Mouse (Mus musculus) neural tube, embryonic 11.5 days (tissue): Measurements from ENCODE around the gene Defb36. TPM values are rescaled to one million over a fixed set of nuclear protein-coding genes. Genes with fewer than 3 reads are reported as not detected.
A peak's percentile ranks its signal among the peaks of the same experiment; 100 is the strongest.

Experiments used
- ATAC-seq: fragments of 200-750 bp; cut with Nextera tagmentation; 2 replicates; pipeline ENCODE4 v1.8.0; 2017; ENCODE audit warnings: moderate number of reproducible peaks, mild to moderate bottlenecking, moderate TSS enrichment, moderate library complexity; ENCODE audit not compliant: insufficient read depth, low FRiP score, low TSS enrichment
- DNase-seq: peaks from one replicate; pipeline ENCODE4 v3.0.0-alpha.2; 2015; ENCODE audit warnings: low spot score
- H3K27ac ChIP-seq: fragments of 300-500 bp; sonication (generic); 2 replicates; pipeline ENCODE4 v1.5.1; 2014; ENCODE audit warnings: low read depth, mild to moderate bottlenecking, low read length
- H3K27me3 ChIP-seq: fragments of 300-500 bp; sonication (generic); 2 replicates; pipeline ENCODE4 v1.6.1; 2014; ENCODE audit warnings: mild to moderate bottlenecking, low read length, mixed read lengths; ENCODE audit not compliant: control insufficient read depth, insufficient read depth
- H3K36me3 ChIP-seq: fragments of 300-500 bp; sonication (generic); 2 replicates; pipeline ENCODE4 v1.6.1; 2014; ENCODE audit warnings: mild to moderate bottlenecking, low read length, moderate library complexity, mixed read lengths; ENCODE audit not compliant: control insufficient read depth, insufficient read depth
- H3K4me1 ChIP-seq: fragments of 300-500 bp; sonication (generic); 2 replicates; pipeline ENCODE4 v1.6.1; 2014; ENCODE audit warnings: low read length, mixed read lengths; ENCODE audit not compliant: control insufficient read depth, insufficient read depth
- H3K4me2 ChIP-seq: fragments of 300-500 bp; sonication (generic); 2 replicates; pipeline ENCODE4 v1.6.1; 2014; ENCODE audit warnings: low read depth, mild to moderate bottlenecking, moderate library complexity
- H3K4me3 ChIP-seq: fragments of 300-500 bp; sonication (generic); 2 replicates; pipeline ENCODE4 v1.5.1; 2014; ENCODE audit warnings: low read depth, low read length
- H3K9ac ChIP-seq: fragments of 300-500 bp; sonication (generic); 2 replicates; pipeline ENCODE4 v1.6.1; 2014; ENCODE audit warnings: mild to moderate bottlenecking, low read length
- H3K9me3 ChIP-seq: fragments of 300-500 bp; sonication (generic); 2 replicates; pipeline ENCODE4 v1.6.1; 2016; ENCODE audit warnings: low read length; ENCODE audit not compliant: control insufficient read depth
- WGBS: fragments of 180-500 bp; shearing (Covaris S2); extraction: QIAGEN DNeasy Blood & Tissue Kit; methylation state at CpG from one replicate; pipeline ENCODE4 v1.1.7; 2014; 5-methylcytosine and 5-hydroxymethylcytosine counted together
- polyA plus RNA-seq: library from polyadenylated mRNA; unstranded; fragments of >200 nt; fragmentation: Nextera tagmentation; extraction: Ambion mirVana; gene quantifications from 2 replicates; pipeline ENCODE4 v1.2.1, GENCODE M21; 2014

Gene Defb36
- polyA plus RNA-seq, 1 experiment from 2014 or later, result not detected

DNA sequence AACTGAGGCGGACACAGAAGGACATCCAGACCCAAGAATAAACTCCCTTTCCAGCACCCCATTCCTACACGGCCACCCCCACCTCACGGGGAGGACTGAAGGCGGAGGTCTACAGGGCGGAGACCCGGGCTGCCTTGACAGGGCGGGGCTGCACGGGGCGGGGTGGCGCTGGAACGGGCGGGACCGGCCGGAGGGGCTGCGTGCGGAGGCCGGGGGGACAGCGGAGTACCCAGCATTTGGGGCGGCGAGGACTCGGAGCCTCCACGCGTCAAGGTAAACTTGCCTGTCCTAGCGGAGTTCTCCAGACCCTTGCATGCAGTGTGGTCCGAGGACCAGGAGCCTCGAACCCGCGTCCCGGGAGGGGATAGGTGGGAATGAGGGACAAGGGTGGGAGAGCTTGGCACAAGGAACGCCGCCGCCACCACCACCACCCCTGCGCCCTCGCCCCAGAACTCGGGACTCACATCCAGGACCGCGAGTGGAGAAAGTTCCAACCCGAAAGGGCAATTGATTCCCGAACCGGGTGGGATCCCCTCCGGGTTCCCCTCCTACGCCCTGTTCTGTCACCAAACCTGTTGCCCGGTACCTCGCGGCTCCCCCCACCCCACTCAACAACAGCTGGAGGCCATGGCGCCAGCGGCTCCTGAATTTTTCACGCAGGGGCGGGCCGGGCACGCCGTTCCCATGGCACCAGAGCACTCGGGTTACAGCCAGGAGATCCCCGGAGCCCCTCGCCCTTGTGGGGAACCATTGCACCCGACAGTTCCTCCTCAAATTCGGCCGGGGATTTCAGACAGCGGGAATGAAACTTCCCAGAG is 22.9 kb downstream of the Defb36 start, which contains the start of gene Rem1:
Gene Rem1, plus strand, starts transcription at position 178 of the 818 bp plus-strand sequence.
- Histone ChIP-seq H3K4me2 (peak within 1 kb of the TSS; percentile 49), H3K4me3 (peak within 1 kb of the TSS; percentile 32), H3K9me3 (no peaks in the 10 kb centered on the region), H3K9ac (no peak within 1 kb of the TSS; the same call in 1 of the 2 replicates), H3K27ac (no peak within 1 kb of the TSS), H3K4me1 (peaks cover 5% of the 10 kb centered on the region; the same call in 1 of the 2 replicates), H3K36me3 (no peaks in the 10 kb centered on the region), H3K27me3 (peaks cover 33% of the 10 kb centered on the region)
- ATAC-seq, result no peak
- WGBS, result 1% methylated on average over 59 of the region's 59 CpGs
- no peak for DNase-seq

DNA sequence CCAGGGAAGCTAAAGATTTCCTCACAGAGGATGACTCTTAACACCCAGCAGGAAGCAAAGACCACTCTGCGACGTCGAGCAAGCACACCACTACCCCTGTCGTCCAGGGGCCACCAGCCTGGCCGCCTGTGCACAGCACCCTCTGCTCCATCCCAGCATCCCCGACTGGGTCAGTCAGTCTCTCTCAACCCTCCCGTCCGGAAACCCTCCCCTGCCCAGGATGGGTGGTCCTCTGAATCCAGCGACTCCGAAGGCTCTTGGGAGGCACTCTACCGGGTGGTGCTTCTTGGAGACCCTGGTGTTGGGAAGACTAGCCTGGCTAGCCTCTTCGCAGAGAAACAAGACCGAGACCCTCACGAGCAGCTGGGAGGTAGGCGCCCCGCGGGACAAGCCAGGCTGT is 23.9 kb downstream of the Defb36 start:
- no peaks in the 10 kb centered on the region for H3K36me3 ChIP-seq
- no peak overlapping the region for H3K4me2 ChIP-seq
- H3K9me3 ChIP-seq, result no peaks in the 10 kb centered on the region
- H3K27ac ChIP-seq, result no peak overlapping the region
- no peak for DNase-seq
- H3K27me3 ChIP-seq, result peaks cover 33% of the 10 kb centered on the region
- no peak overlapping the region for H3K4me3 ChIP-seq
- WGBS, result 42% methylated on average over 17 of the region's 17 CpGs
- H3K9ac ChIP-seq, result no peak overlapping the region
- H3K4me1 ChIP-seq, result peaks cover 5% of the 10 kb centered on the region; the same call in 1 of the 2 replicates
- no peak for ATAC-seq

- H3K36me3 ChIP-seq, result no peaks in the 10 kb centered on the region
- no peak overlapping the region for H3K4me3 ChIP-seq
- no peak overlapping the region for H3K27ac ChIP-seq
- 68% methylated on average over 3 of the region's 3 CpGs for whole genome bisulfite sequencing
- H3K27me3 ChIP-seq, result peaks cover 33% of the 10 kb centered on the region
- H3K9me3 ChIP-seq, result no peaks in the 10 kb centered on the region
- H3K4me2 ChIP-seq, result no peak overlapping the region
- no peak for DNase-seq
- peaks cover 5% of the 10 kb centered on the region; the same call in 1 of the 2 replicates for H3K4me1 ChIP-seq
- no peak for ATAC-seq
- H3K9ac ChIP-seq, result no peak overlapping the region
Measured at GRCm38 (mm10) chr2:152629239-152629638, 25.1 kb downstream of the Defb36 start.

DNA sequence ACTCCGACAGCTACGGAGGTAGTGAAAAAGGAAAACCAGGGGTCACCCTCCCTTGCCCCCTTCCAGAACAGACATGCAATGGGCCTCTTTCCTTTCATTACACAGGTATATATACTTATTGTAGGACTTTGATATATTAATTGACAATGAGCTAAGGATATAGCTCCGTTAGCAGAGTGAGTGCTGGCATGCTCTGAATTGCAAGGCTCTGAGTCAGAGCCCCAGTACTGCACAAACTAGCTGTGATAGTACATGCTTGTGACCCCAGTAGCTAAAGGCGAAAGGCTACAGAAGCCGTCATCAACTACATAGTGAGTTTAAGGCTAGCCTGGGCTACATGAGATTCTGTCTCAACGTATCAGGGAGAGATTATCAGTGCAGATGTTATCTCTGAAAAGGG is 25.8 kb downstream of the Defb36 start:
- H3K4me3 ChIP-seq, result no peak overlapping the region
- peaks cover 33% of the 10 kb centered on the region for H3K27me3 ChIP-seq
- peaks cover 5% of the 10 kb centered on the region; the same call in 1 of the 2 replicates for H3K4me1 ChIP-seq
- no peak overlapping the region for H3K4me2 ChIP-seq
- no peaks in the 10 kb centered on the region for H3K9me3 ChIP-seq
- no peaks in the 10 kb centered on the region for H3K36me3 ChIP-seq
- 89% methylated on average over 6 of the region's 6 CpGs for WGBS
- DNase-seq, result no peak
- ATAC-seq, result no peak
- H3K27ac ChIP-seq, result no peak overlapping the region
- H3K9ac ChIP-seq, result no peak overlapping the region

- WGBS, result 55% methylated on average over 17 of the region's 17 CpGs
- no peak overlapping the region for H3K4me2 ChIP-seq
- no peak for DNase-seq
Measured at GRCm38 (mm10) chr2:152633334-152633733, 29.2 kb downstream of the Defb36 start.

DNA sequence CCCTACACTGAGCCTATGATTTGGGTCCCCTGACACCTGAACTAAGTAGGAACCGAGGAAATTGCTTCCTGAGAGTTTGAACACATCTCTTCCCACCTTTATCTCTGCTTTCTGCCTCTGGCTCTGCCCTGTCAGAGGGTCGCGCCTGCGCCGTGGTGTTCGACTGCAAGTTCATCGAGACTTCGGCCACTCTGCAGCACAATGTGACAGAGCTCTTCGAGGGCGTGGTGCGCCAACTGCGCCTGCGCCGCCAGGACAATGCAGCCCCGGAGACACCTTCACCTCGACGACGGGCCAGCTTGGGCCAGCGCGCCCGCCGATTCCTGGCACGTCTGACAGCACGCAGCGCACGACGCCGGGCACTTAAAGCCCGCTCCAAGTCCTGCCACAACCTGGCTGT is 30.2 kb downstream of the Defb36 start:
- H3K4me1 ChIP-seq, result 0 out of 2 replicates have a peak, but pooled peaks cover under 1% of the 10 kb centered on the region
- DNase-seq (no peak), ATAC-seq (no peak)
- no peak overlapping the region for H3K27ac ChIP-seq
- H3K36me3 ChIP-seq, result no peaks in the 10 kb centered on the region
- no peak overlapping the region for H3K4me2 ChIP-seq
- no peaks in the 10 kb centered on the region for H3K9me3 ChIP-seq
- no peaks in the 10 kb centered on the region for H3K27me3 ChIP-seq
- H3K9ac ChIP-seq, result no peak overlapping the region
- no peak overlapping the region for H3K4me3 ChIP-seq
- WGBS, result 77% methylated on average over 29 of the region's 29 CpGs

More at GRCm38 (mm10) chr2:152633334-152633733, 29.2 kb downstream of the Defb36 start:
- Histone ChIP-seq H3K4me1 (no peaks in the 10 kb centered on the region), H3K4me3 (no peak overlapping the region), H3K27me3 (peaks cover 5% of the 10 kb centered on the region; the same call in 1 of the 2 replicates), H3K36me3 (no peaks in the 10 kb centered on the region), H3K9me3 (no peaks in the 10 kb centered on the region), H3K27ac (no peak overlapping the region), H3K9ac (no peak overlapping the region)
- no peak for ATAC-seq

DNA sequence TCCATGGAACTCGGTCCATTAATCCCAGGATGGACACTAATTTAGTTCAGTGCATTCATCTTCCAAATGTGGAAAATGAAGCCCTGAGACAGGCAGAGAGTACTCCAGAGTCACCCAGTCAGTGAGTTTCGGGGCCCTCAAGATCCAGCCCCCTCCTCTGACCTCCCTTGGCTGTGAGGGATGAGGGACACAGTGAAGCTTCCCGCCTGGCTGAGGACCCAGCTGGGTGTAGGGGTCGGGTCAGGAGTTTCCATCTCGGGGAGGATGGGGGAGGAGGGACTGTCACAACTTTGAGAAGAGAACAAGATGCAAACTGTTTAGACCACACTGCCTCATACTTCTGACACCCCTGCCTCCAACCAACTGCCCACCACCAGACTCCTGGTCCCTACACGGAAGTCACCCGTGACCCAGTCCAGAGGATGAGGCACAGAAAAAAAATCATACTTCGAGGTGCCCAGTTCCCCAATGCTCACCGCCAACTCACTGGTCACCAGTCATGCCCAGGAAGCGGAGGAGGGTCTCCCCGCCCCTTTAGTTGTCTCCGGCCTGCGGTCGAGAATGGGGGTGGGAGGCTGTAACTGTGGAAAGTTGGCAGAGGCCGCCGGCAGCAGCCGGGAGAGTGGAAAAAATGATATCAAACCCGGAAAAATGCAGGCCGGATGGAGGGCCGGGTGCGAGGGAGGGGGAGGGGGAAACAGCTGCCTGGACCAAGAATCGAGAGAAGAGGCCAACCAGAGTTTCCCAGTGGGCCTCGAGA is 32.3 kb downstream of the Defb36 start:
- no peaks in the 10 kb centered on the region for H3K9me3 ChIP-seq
- WGBS, result 77% methylated on average over 23 of the region's 23 CpGs
- H3K36me3 ChIP-seq, result no peaks in the 10 kb centered on the region
- ATAC-seq, result no peak
- no peak for DNase-seq
- 0 out of 2 replicates have a peak, but pooled peaks cover 6% of the 10 kb centered on the region for H3K4me1 ChIP-seq
- no peak overlapping the region for H3K4me2 ChIP-seq
- no peaks in the 10 kb centered on the region for H3K27me3 ChIP-seq
- H3K27ac ChIP-seq, result no peak overlapping the region
- no peak overlapping the region for H3K4me3 ChIP-seq
- H3K9ac ChIP-seq, result no peak overlapping the region

- 0 out of 2 replicates have a peak, but pooled peaks cover 6% of the 10 kb centered on the region for H3K4me1 ChIP-seq
- H3K27me3 ChIP-seq, result no peaks in the 10 kb centered on the region
- no peaks in the 10 kb centered on the region for H3K9me3 ChIP-seq
- no peak for DNase-seq
- H3K27ac ChIP-seq, result no peak overlapping the region
- no peak overlapping the region for H3K4me2 ChIP-seq
- no peak overlapping the region for H3K4me3 ChIP-seq
- H3K9ac ChIP-seq, result no peak overlapping the region
- ATAC-seq, result no peak
- WGBS, result 88% methylated on average over 6 of the region's 6 CpGs
- no peaks in the 10 kb centered on the region for H3K36me3 ChIP-seq
Measured at GRCm38 (mm10) chr2:152637006-152637322, 32.8 kb downstream of the Defb36 start.
